Mouse (Mus musculus): ENCODE data around the gene Pbld1. TPM values are rescaled to one million over a fixed set of nuclear protein-coding genes. Genes with fewer than 3 reads are reported as not detected.

Pbld1 gene
- total RNA-seq, 4 experiments from 2014 or later = 0.36 to 0.99 (median 0.47) TPM

DNA sequence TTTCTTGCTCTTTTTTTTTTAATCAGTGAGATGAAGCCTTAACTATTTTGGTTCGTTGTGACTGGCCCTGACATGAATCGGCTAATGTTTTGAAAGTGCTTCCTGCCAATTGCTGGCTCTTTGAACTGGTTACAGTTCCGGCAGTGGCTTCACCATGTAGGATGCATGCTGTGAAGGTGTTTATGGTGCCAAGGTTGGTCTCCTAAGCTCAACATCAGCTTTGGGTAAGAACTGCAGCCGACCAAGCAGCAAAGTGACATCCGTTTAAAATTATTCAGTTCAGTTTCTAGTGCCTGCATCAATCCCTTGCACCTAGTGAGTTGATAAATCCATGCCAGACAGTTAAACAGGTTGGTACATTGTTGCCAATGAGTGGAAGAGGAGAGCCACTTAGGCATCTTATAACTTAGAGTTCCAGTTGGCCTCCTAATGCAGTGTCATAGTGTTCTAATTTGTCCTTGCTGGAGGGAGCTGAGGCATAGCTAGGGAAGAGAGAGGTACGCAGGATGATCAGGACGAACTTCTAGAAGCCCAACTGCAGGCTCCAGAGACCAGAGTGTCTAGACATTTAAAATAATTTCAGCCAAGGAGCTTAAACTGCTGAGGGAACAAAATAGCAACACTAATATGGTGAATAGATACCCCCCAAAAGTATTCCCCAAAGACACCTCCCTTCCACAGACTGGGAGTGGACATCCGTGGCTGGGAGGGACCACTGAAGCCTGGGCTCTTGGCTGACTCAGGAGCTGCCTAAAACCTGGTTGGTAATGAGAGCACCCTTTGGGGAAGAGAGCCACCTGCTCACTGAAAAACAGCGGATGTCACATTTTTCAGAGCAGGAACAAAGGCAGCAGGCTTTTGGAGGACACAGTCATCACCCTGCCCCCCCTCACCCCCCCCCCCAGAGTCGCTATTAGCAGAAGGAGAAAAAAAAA is 32.9 kb downstream of the Pbld1 start:
- DNase-seq (ENCODE audit: low spot score in 2 of 2) = no peak

DNA sequence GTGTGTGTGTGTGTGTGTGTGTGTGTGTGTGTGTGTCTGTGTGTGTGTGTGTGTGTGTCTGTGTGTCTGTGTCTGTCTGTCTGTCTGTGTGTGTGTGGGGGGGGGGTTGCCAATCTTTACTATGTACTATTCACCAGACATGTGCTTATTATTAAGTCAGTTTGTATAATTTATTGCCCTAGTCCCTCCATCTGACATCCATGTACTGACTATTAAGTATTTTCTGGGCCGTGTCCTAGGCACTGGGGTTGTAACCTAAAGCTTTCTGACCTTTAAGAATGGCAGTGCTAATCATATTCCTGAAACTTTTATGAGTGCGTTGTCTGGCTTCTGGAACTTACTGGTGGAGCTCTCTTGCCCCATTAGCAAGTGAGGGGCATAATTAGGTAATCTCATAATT is 36.8 kb downstream of the Pbld1 start:
- no peak for DNase-seq (ENCODE audit: low spot score in 2 of 2)

DNA sequence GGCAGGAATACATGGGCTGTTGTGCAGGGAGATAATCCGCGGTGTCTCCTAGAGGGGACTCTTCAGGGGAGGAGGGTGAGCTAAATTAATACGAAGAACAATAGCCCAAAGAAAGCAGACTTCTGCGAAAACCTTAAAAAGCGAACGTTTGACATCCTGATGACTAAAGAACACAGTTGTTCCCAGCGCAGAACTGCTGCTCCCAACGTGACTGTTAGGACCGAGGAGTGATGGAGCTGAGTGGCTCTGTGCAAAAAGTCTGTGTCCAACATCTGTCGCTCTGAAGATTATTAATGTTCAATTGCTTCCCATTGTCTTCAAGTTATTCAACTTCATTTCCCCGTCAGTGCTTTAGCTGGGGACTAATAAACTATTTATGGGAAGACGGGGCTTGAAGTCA is 38.2 kb downstream of the Pbld1 start:
- DNase-seq (ENCODE audit: low spot score in 2 of 2) = no peak

DNA sequence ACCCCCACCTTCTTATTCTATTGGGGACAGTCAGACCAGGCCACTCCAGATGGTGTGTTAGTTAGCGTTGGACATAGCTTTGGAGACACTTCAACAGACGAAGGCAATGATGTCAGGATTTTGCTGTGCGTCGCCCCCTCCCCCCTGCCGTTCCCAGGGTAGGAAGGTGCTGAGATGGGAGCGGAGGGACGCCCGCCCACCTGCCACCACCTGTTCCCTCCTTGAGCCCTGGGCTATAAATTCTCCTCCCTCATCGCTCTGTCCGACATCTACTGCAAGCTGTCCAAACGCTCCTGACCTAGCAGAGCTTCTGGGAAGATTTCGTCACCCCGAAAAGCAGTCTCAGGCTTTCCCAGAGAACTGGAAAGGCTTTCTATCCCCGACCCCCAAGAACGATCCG is 39.6 kb downstream of the Pbld1 start, which contains the start of gene Atoh7:
Atoh7 (plus strand) TSS at position 131 of the 400 bp plus-strand sequence.
- DNase-seq (ENCODE audit: low spot score in 2 of 2) = no peak

DNA sequence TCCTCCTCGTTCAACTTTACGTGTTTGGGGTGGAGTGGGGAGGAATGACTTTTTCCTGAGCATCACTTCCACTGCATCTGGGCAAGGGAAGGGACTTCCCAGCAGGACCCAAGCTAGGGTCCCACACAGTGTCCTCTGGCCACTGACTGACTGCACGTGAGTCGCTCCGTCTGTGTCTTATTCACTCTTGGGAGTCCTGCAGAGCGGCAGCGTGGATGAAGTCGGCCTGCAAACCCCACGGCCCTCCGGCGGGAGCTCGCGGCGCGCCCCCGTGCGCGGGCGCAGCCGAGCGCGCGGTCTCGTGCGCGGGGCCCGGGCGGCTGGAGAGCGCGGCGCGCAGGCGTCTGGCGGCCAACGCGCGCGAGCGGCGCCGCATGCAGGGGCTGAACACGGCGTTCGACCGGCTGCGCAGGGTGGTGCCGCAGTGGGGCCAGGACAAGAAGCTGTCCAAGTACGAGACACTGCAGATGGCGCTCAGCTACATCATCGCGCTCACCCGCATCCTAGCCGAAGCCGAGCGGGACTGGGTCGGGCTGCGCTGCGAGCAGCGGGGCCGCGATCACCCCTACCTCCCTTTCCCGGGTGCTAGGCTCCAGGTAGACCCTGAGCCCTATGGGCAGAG is 40.1 kb downstream of the Pbld1 start:
- peak in 1 of 2 experiments; percentile 23 for DNase-seq (ENCODE audit: low spot score in 2 of 2)

DNA sequence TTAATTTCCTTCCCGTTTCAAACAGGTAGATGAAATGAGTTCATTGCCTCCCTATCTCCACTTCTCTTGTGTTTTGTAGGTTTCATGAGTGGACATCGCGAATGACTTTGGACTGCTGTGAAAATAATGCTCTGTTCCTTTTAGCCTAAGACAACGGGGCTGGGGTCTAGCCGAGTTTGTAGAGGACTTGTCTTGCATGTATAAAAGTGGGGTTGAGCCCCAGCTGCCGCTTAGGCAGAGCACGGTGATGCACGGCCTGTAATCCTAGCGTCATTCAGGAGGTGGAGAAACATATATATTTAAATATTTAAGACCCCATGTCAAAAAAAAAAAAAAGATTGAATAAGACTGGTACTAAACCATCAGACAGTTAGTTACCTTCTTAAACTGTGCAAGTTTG is 40.7 kb downstream of the Pbld1 start:
- DNase-seq (ENCODE audit: low spot score in 2 of 2) = no peak

- DNase-seq (ENCODE audit: low spot score in 2 of 2) = no peak
Measured at GRCm38 (mm10) chr10:63113027-63113604, 53.2 kb downstream of the Pbld1 start.

- no peak for DNase-seq (ENCODE audit: low spot score in 2 of 2)
Measured at GRCm38 (mm10) chr10:63113716-63114360, 53.9 kb downstream of the Pbld1 start.

GRCm38 (mm10) chr10:63115881-63116280 is 55.9 kb downstream of the Pbld1 start:
- DNase-seq (ENCODE audit: low spot score in 2 of 2) = no peak

GRCm38 (mm10) chr10:63116376-63116775 is 56.4 kb downstream of the Pbld1 start:
- DNase-seq (ENCODE audit: low spot score in 2 of 2) = no peak

- no peak for DNase-seq (ENCODE audit: low spot score in 2 of 2)
Measured at GRCm38 (mm10) chr10:63117583-63117982, 57.6 kb downstream of the Pbld1 start.

GRCm38 (mm10) chr10:63119916-63120315 is 60.0 kb downstream of the Pbld1 start:
- no peak for DNase-seq (ENCODE audit: low spot score in 2 of 2)

GRCm38 (mm10) chr10:63121961-63122360 is 62.0 kb downstream of the Pbld1 start:
- DNase-seq (ENCODE audit: low spot score in 2 of 2) = no peak

DNA sequence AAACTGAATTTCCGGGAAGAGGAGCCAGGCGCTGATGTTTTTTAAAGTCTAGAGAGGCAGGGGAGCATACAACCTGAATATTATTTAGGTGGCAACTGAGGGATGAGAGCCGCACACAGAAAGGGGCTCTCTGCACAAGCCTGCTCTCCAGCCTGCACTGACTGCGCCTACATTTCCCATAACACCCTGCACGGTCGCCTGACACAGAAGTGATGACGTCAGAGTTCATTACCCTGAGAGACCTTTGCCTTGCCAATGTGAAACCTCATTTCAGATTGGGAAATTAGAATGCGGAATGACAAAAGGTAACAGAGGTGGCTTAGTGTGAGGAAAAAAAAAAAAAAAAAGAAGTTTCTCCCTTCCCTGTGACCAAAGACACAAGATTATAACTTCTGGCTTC is 62.6 kb downstream of the Pbld1 start:
- peak in 1 of 2 experiments; percentile 1 for DNase-seq (ENCODE audit: low spot score in 2 of 2)

DNA sequence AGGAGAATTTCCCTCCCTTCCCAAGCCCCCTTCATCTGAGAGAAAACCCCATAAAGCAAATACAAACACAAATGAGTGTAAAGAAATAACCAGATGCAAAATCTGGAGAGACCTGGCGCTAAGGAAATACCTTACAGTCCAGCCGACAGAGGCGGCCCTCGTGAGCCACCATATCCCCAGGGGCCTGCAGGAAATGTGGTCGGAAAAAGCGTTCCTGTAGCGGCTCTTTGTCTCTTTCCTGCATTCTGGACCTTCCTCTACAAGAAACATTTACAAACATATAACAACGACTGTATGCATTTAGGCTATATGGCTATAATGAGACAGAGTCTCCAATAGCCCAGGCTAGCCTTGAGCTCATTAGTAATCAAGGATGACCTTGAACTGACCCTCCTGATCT is 63.2 kb downstream of the Pbld1 start:
- peak in 1 of 2 experiments; percentile 1 for DNase-seq (ENCODE audit: low spot score in 2 of 2)

DNA sequence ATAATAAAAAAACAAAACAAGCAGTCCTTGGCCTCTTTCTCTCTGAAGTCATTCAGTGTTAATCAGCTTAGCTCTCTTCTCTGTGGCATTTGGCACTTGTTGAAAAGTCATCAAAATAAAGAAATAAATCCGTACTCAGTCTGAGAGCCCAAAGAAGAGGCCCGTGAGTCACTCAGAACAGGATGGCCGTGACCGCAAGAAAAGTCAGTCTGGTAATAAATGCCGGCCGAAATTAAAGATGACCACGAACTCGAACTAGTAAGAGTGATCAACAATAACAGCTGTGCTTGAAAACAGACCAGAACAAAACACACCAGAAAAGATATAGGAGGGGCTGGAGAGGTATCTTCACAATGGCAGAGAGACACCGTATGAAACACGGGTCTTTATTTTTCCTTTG is 64.1 kb downstream of the Pbld1 start:
- no peak for DNase-seq (ENCODE audit: low spot score in 2 of 2)

- DNase-seq (ENCODE audit: low spot score in 2 of 2) = no peak
Measured at GRCm38 (mm10) chr10:63125343-63125742, 65.4 kb downstream of the Pbld1 start.

- DNase-seq (ENCODE audit: low spot score in 2 of 2) = no peak
Measured at GRCm38 (mm10) chr10:63126116-63126515, 66.2 kb downstream of the Pbld1 start.

DNA sequence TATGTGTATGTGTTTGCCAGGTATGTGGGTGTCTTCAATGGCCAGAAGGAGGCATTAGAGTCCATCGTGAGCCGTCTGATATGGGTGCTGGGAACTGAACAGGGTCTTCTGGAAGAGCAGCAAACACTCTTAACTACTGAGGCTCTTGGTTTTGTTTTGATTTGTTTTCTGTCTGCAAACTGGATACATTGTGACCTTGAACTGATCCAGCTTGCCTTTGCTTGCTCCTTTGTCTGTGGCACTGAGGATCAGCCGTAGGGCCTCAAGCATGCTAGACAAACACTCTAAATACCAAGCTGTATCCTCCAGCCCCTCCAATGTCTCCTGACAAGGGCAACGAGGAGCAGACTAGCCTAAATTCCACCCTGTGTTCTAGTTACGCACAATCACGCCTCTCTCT is 67.2 kb downstream of the Pbld1 start:
- DNase-seq (ENCODE audit: low spot score in 2 of 2) = no peak
